Comparison of ENCODE assay signal across 23 mouse cellular contexts in genomic region chr9:59219277-59219676, GRCm38 (mm10).
"Had no signal": no experiment of that assay in that cellular context is flagged by ENCODE, and none has a peak within 500 bp of the region (broad histone marks: within the 10 kb centered on the region; RNA-seq: fewer than 3 reads in every experiment).

No protein-coding gene starts in this region.

- DNase-seq: kidney, adult 11 months; kidney, adult 8-10 months; kidney, postnatal 10 days; kidney, postnatal 36 days; layer of hippocampus, postnatal 36 days; liver; lung, adult 18-20 months; lung, postnatal 10 days; lung, postnatal 36 days; right cerebral cortex, postnatal 4 days; spleen, adult 18-20 months; thymus, adult 2 months; thymus, postnatal 25 days had no signal

- H3K36me3 ChIP-seq: kidney, embryonic 15.5 days; limb, embryonic 10.5 days; limb, embryonic 13.5 days; liver, embryonic 12.5 days; liver, embryonic 15.5 days; lung, embryonic 15.5 days; midbrain, embryonic 10.5 days; midbrain, embryonic 13.5 days had no signal

- H3K27ac ChIP-seq: kidney, embryonic 15.5 days; left cerebral cortex, adult 2 months; limb, embryonic 10.5 days; limb, embryonic 13.5 days; liver, embryonic 12.5 days; liver, embryonic 15.5 days; lung, embryonic 15.5 days; midbrain, embryonic 10.5 days; midbrain, embryonic 13.5 days had no signal

- H3K4me2 ChIP-seq: kidney, embryonic 15.5 days; limb, embryonic 13.5 days; liver, embryonic 12.5 days; liver, embryonic 15.5 days; lung, embryonic 15.5 days; midbrain, embryonic 13.5 days had no signal

- H3K27me3 ChIP-seq: kidney, embryonic 15.5 days; limb, embryonic 13.5 days; liver, embryonic 12.5 days; liver, embryonic 15.5 days; lung, embryonic 15.5 days; midbrain, embryonic 13.5 days had no signal

- H3K4me3 ChIP-seq: kidney, embryonic 15.5 days; left cerebral cortex, adult 2 months; limb, embryonic 10.5 days; limb, embryonic 13.5 days; liver, embryonic 12.5 days; liver, embryonic 15.5 days; lung, embryonic 15.5 days; megakaryocyte, embryonic 14.5 days; midbrain, embryonic 10.5 days; midbrain, embryonic 13.5 days had no signal
